In the genomic region with DNA sequence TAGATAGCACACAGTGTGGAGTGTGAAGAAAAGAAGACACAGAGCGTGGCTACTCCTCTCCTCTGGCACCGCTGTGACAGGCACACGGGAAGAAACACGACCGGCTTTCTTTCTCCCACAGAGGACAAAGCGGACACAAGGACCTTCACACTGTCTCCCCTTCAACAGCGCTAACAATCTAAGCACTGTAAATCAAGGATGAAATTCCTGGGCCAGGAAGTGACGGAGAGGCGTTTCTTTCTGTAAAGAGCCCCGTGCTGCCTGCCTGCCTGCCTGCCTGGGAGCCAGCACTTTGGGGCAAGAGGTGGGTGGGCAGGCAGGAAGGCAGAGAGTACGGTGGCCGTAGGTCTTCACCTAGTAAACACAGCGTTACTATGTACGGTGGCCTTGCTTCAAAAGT, we compare ENCODE assay signal across 12 mouse cellular contexts. TPM values are rescaled to one million over a fixed set of nuclear protein-coding genes. Genes with fewer than 3 reads are reported as not detected.
A peak's percentile ranks its signal among the peaks of the same experiment; 100 is the strongest.
DNase-seq lines count a peak whose midpoint lies in the region; ATAC-seq lines count a peak whose summit lies in the region.
"Had no signal": no experiment of that assay in that cellular context is flagged by ENCODE, and none has a peak within 500 bp of the region (broad histone marks: within the 10 kb centered on the region; RNA-seq: fewer than 3 reads in every experiment).

No protein-coding gene starts in this region.

- peaks cover 42% of the 10 kb centered on the region for H3K4me1 ChIP-seq in heart, embryonic 16.5 days (ENCODE audit: control insufficient read depth, insufficient read depth, low read length)
- H3K4me1 ChIP-seq in midbrain, embryonic 13.5 days (replicated peaks): peaks cover 52% of the 10 kb centered on the region
- peaks cover 21% of the 10 kb centered on the region for H3K4me1 ChIP-seq in midbrain, embryonic 16.5 days (ENCODE audit: control insufficient read depth, insufficient read depth, low read length)
- H3K4me1 ChIP-seq in intestine, embryonic 14.5 days (replicated peaks; ENCODE audit: control insufficient read depth, insufficient read depth, low read length): peaks cover 52% of the 10 kb centered on the region
- peaks cover 42% of the 10 kb centered on the region for H3K4me1 ChIP-seq in neural tube, embryonic 14.5 days (ENCODE audit: control insufficient read depth, insufficient read depth, low read length)

- H3K27ac ChIP-seq in heart, embryonic 16.5 days (ENCODE audit: low read length): peak overlapping the region; percentile 67
- H3K27ac ChIP-seq in midbrain, embryonic 13.5 days: no peak overlapping the region; the same call in 1 of the 2 replicates
- H3K27ac ChIP-seq in midbrain, embryonic 16.5 days (ENCODE audit: low read length): no peak overlapping the region
- no peak overlapping the region for H3K27ac ChIP-seq in intestine, embryonic 14.5 days (ENCODE audit: low read depth)
- 0 out of 2 replicates have a peak overlapping the region, but pooled peaks have one; percentile 2 for H3K27ac ChIP-seq in neural tube, embryonic 14.5 days (ENCODE audit: low read depth, low read length)

- H3K36me3 ChIP-seq in heart, embryonic 16.5 days (ENCODE audit: control insufficient read depth, insufficient read depth): no peaks in the 10 kb centered on the region
- no peaks in the 10 kb centered on the region for H3K36me3 ChIP-seq in midbrain, embryonic 13.5 days
- H3K36me3 ChIP-seq in midbrain, embryonic 16.5 days (ENCODE audit: control insufficient read depth, insufficient read depth, low read length): no peaks in the 10 kb centered on the region
- no peaks in the 10 kb centered on the region; the same call in 1 of the 2 replicates for H3K36me3 ChIP-seq in intestine, embryonic 14.5 days (ENCODE audit: control insufficient read depth, insufficient read depth, low read length)
- H3K36me3 ChIP-seq in neural tube, embryonic 14.5 days (ENCODE audit: control insufficient read depth, insufficient read depth, low read length): no peaks in the 10 kb centered on the region

- intact Hi-C loops in heart, postnatal 25 days (cut with DNase I): no loop called here
- intact Hi-C loops in left cerebral cortex, postnatal 25 days (cut with DNase I): no loop called here

- peak; percentile 49; the same call in 1 of the 2 replicates for ATAC-seq in heart, embryonic 16.5 days (replicated peaks; ENCODE audit: extremely low read depth, insufficient read depth, low FRiP score)
- ATAC-seq in midbrain, embryonic 13.5 days: no peak; the same call in 1 of the 2 replicates
- no peak for ATAC-seq in midbrain, embryonic 16.5 days
- ATAC-seq in intestine, embryonic 14.5 days (replicated peaks; ENCODE audit: low FRiP score, low TSS enrichment, low read depth): no peak
- ATAC-seq in neural tube, embryonic 14.5 days (ENCODE audit: low read depth): no peak

- no peaks in the 10 kb centered on the region for H3K9me3 ChIP-seq in heart, embryonic 16.5 days (replicated peaks; ENCODE audit: control insufficient read depth, low read length)
- no peaks in the 10 kb centered on the region for H3K9me3 ChIP-seq in midbrain, embryonic 13.5 days
- H3K9me3 ChIP-seq in midbrain, embryonic 16.5 days (replicated peaks; ENCODE audit: control insufficient read depth, low read length, poor library complexity, severe bottlenecking): no peaks in the 10 kb centered on the region
- H3K9me3 ChIP-seq in intestine, embryonic 14.5 days (ENCODE audit: control insufficient read depth, low read length): no peaks in the 10 kb centered on the region
- H3K9me3 ChIP-seq in neural tube, embryonic 14.5 days (ENCODE audit: control insufficient read depth, low read length): no peaks in the 10 kb centered on the region

- H3K4me2 ChIP-seq in heart, embryonic 16.5 days (ENCODE audit: low read depth, low read length): peak overlapping the region; percentile 59
- H3K4me2 ChIP-seq in midbrain, embryonic 13.5 days (replicated peaks): no peak overlapping the region
- no peak overlapping the region for H3K4me2 ChIP-seq in midbrain, embryonic 16.5 days (ENCODE audit: low read length)
- H3K4me2 ChIP-seq in intestine, embryonic 14.5 days (ENCODE audit: low read length): peak overlapping the region; percentile 21; the same call in 1 of the 2 replicates
- H3K4me2 ChIP-seq in neural tube, embryonic 14.5 days (ENCODE audit: low read depth, low read length): peak overlapping the region; percentile 12; the same call in 1 of the 2 replicates

- WGBS in heart, embryonic 16.5 days: 27% methylated on average over 14 of the region's 14 CpGs
- WGBS in midbrain, embryonic 13.5 days: 52% methylated on average over 14 of the region's 14 CpGs
- WGBS in midbrain, embryonic 16.5 days: 55% methylated on average over 14 of the region's 14 CpGs
- WGBS in intestine, embryonic 14.5 days: 26% methylated on average over 14 of the region's 14 CpGs
- 13% methylated on average over 14 of the region's 14 CpGs for WGBS in neural tube, embryonic 14.5 days

- no peaks in the 10 kb centered on the region for H3K27me3 ChIP-seq in heart, embryonic 16.5 days (ENCODE audit: control insufficient read depth, insufficient read depth, low read length)
- peaks cover 3% of the 10 kb centered on the region; the same call in 1 of the 2 replicates for H3K27me3 ChIP-seq in midbrain, embryonic 13.5 days
- H3K27me3 ChIP-seq in midbrain, embryonic 16.5 days (ENCODE audit: control insufficient read depth, insufficient read depth, low read depth, low read length): no peaks in the 10 kb centered on the region
- no peaks in the 10 kb centered on the region for H3K27me3 ChIP-seq in intestine, embryonic 14.5 days (replicated peaks; ENCODE audit: control insufficient read depth, insufficient read depth, low read length)
- no peaks in the 10 kb centered on the region for H3K27me3 ChIP-seq in neural tube, embryonic 14.5 days (ENCODE audit: control insufficient read depth, insufficient read depth, low read length)
- H3K27me3 ChIP-seq: CH12.LX had no signal

- DNase-seq in heart, postnatal 25 days (ENCODE audit: low spot score): no peak
- no peak for DNase-seq in intestine, embryonic 14.5 days (ENCODE audit: low spot score)
- DNase-seq in layer of hippocampus, postnatal 25 days (ENCODE audit: extremely low spot score in 1 of 2, low spot score in 1 of 2): no peak
- no peak for DNase-seq in left cerebral cortex, postnatal 25 days (ENCODE audit: low spot score in 2 of 2)
- DNase-seq: cerebellum, adult 18-20 months; liver; thymus, postnatal 36 days had no signal

- H3K4me3 ChIP-seq in heart, embryonic 16.5 days (ENCODE audit: low read length): peak overlapping the region; percentile 30
- no peak overlapping the region for H3K4me3 ChIP-seq in midbrain, embryonic 13.5 days (replicated peaks)
- H3K4me3 ChIP-seq in midbrain, embryonic 16.5 days (ENCODE audit: low read depth, low read length): no peak overlapping the region
- H3K4me3 ChIP-seq in intestine, embryonic 14.5 days (ENCODE audit: low read depth, low read length): no peak overlapping the region
- no peak overlapping the region for H3K4me3 ChIP-seq in neural tube, embryonic 14.5 days (ENCODE audit: low read depth, low read length)

- peak overlapping the region; percentile 65 for H3K9ac ChIP-seq in heart, embryonic 16.5 days (ENCODE audit: low read length)
- peak overlapping the region; percentile 46; the same call in 1 of the 2 replicates for H3K9ac ChIP-seq in midbrain, embryonic 13.5 days (replicated peaks)
- no peak overlapping the region for H3K9ac ChIP-seq in midbrain, embryonic 16.5 days (ENCODE audit: low read depth, low read length)
- H3K9ac ChIP-seq in intestine, embryonic 14.5 days (ENCODE audit: low read length): no peak overlapping the region
- H3K9ac ChIP-seq in neural tube, embryonic 14.5 days (replicated peaks; ENCODE audit: low read depth, low read length): no peak overlapping the region

RNA-seq across cellular contexts. Expression of gene Pex14, which starts 42.2 kb away (rescaled TPM):
- 44.1 and 44.6 TPM in 2 replicates for polyA plus RNA-seq in heart, embryonic 16.5 days (2015; fragmentation: Nextera tagmentation; extraction: Ambion mirVana)
- total RNA-seq in heart, postnatal 25 days (2021): 10 to 100 TPM; 19.4 to 20.1 TPM
- 50.6 and 55.6 TPM in 2 replicates for polyA plus RNA-seq in midbrain, embryonic 13.5 days (2015; fragmentation: Nextera tagmentation; extraction: Ambion mirVana)
- 57.0 and 58.7 TPM in 2 replicates for polyA plus RNA-seq in midbrain, embryonic 16.5 days (2015; fragmentation: Nextera tagmentation; extraction: Ambion mirVana)
- polyA plus RNA-seq in intestine, embryonic 14.5 days (2014; fragmentation: Nextera tagmentation; extraction: Ambion mirVana): 43.9 and 46.0 TPM in 2 replicates
- polyA plus RNA-seq in neural tube, embryonic 14.5 days (2014; fragmentation: Nextera tagmentation; extraction: Ambion mirVana): 40.9 and 44.4 TPM in 2 replicates
- total RNA-seq in layer of hippocampus, postnatal 25 days (2021): 10 to 100 TPM; 44.8 to 45.0 TPM
- total RNA-seq in left cerebral cortex, postnatal 25 days (2021): 10 to 100 TPM; 45.5 to 47.0 TPM

RNA-seq across cellular contexts. Expression of gene Dffa, which starts 46.5 kb away (rescaled TPM):
- 29.3 and 33.8 TPM in 2 replicates for polyA plus RNA-seq in heart, embryonic 16.5 days (2015; fragmentation: Nextera tagmentation; extraction: Ambion mirVana)
- total RNA-seq in heart, postnatal 25 days (2021): 10 to 100 TPM; 41.3 to 41.5 TPM
- polyA plus RNA-seq in midbrain, embryonic 13.5 days (2015; fragmentation: Nextera tagmentation; extraction: Ambion mirVana): 24.7 and 25.5 TPM in 2 replicates
- 22.8 and 23.3 TPM in 2 replicates for polyA plus RNA-seq in midbrain, embryonic 16.5 days (2015; fragmentation: Nextera tagmentation; extraction: Ambion mirVana)
- polyA plus RNA-seq in intestine, embryonic 14.5 days (2014; fragmentation: Nextera tagmentation; extraction: Ambion mirVana): 37.4 and 39.8 TPM in 2 replicates
- 23.8 and 28.0 TPM in 2 replicates for polyA plus RNA-seq in neural tube, embryonic 14.5 days (2014; fragmentation: Nextera tagmentation; extraction: Ambion mirVana)
- 10 to 100 TPM; 41.2 to 48.9 TPM for total RNA-seq in layer of hippocampus, postnatal 25 days (2021)
- total RNA-seq in left cerebral cortex, postnatal 25 days (2021): 10 to 100 TPM; 54.9 to 58.6 TPM

Comparison
In these comparisons a context has a peak if more than half of its experiments do, and no peak if none do; other contexts are left out.
1. H3K9ac ChIP-seq: peak in heart, embryonic 16.5 days (single experiment) and midbrain, embryonic 13.5 days (single experiment); none in midbrain, embryonic 16.5 days (single experiment), intestine, embryonic 14.5 days (single experiment) and neural tube, embryonic 14.5 days (single experiment).
2. H3K27ac ChIP-seq: peak in heart, embryonic 16.5 days (single experiment) and neural tube, embryonic 14.5 days (single experiment); none in midbrain, embryonic 13.5 days (single experiment), midbrain, embryonic 16.5 days (single experiment) and intestine, embryonic 14.5 days (single experiment).
3. H3K4me2 ChIP-seq: peak in heart, embryonic 16.5 days (single experiment), intestine, embryonic 14.5 days (single experiment) and neural tube, embryonic 14.5 days (single experiment); none in midbrain, embryonic 13.5 days (single experiment) and midbrain, embryonic 16.5 days (single experiment).